Mouse (Mus musculus) kidney, adult 2 months (tissue): ENCODE measurements around the gene Nktr.

Experiments
- CTCF ChIP-seq: fragments of 200-500 bp; conservative IDR thresholded peaks from 2 replicates; pipeline ENCODE4 v1.5.1; 2011; ENCODE audit warnings: low read depth, mild to moderate bottlenecking, control low read depth, low read length, moderate library complexity, mixed read lengths; ENCODE audit not compliant: insufficient read depth, insufficient read length
- POLR2A ChIP-seq: fragments of 200-500 bp; IDR thresholded peaks from one replicate; pipeline ENCODE4 v1.6.1; 2011; ENCODE audit warnings: low read depth, low read length, control low read depth

DNA sequence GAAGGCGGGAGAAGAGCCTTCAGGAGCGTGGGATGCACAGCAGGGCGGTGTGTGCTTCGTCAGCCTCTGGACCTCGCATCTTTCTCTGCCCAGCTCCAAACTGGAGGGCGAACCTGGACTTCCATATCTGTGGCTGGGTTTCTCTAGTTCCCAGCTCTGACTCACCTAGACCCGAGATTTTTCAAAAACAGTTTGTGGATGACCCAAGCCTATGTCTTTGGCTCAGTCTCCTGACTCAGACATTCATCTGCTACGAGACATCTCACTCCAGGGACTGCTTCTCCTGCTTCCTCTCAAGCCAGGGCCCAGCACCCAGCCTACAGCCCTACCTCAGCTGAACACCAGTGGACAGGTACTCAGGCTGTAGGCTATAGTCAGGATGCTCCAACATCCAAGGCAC, 66.3 kb downstream of the Nktr start:
- TF ChIP-seq CTCF: no peak
- no peak for TF ChIP-seq POLR2A
